Mouse (Mus musculus): Measurements from ENCODE around the gene Smc5. TPM values are rescaled to one million over a fixed set of nuclear protein-coding genes. Genes with fewer than 3 reads are reported as not detected.

Gene Smc5
- polyA plus RNA-seq, 1 experiment from 2014 or later, result 20.6 TPM

- WGBS, result 78% methylated on average over 5 of the region's 5 CpGs
- Histone ChIP-seq H3K27ac (replicated peaks) (no peak overlapping the region), H3K36me3 (peaks cover 5% of the 10 kb centered on the region; the same call in 1 of the 2 replicates)
Measured at GRCm38 (mm10) chr19:23168899-23169658, 104.6 kb downstream of the Smc5 start.

GRCm38 (mm10) chr19:23166550-23167284 lies 107.0 kb downstream of the Smc5 start:
- Histone ChIP-seq H3K4me3 (no peak overlapping the region), H3K27me3 (replicated peaks) (no peaks in the 10 kb centered on the region), H3K4me1 (peaks cover 15% of the 10 kb centered on the region), H3K4me2 (no peak overlapping the region), H3K9me3 (peaks cover 4% of the 10 kb centered on the region; the same call in 1 of the 2 replicates), H3K27ac (replicated peaks) (no peak overlapping the region), H3K36me3 (peaks cover 5% of the 10 kb centered on the region; the same call in 1 of the 2 replicates), H3K9ac (no peak overlapping the region)
- 79% methylated on average over 11 of the region's 11 CpGs for WGBS
- no peak for ATAC-seq (ENCODE audit: extremely low read depth, insufficient number of reproducible peaks, low FRiP score, low TSS enrichment)

More at GRCm38 (mm10) chr19:23168899-23169658, 104.6 kb downstream of the Smc5 start:
- Histone ChIP-seq H3K9ac (no peak overlapping the region), H3K4me1 (no peaks in the 10 kb centered on the region), H3K4me2 (no peak overlapping the region), H3K27me3 (replicated peaks) (no peaks in the 10 kb centered on the region), H3K4me3 (no peak overlapping the region), H3K9me3 (peaks cover 4% of the 10 kb centered on the region; the same call in 1 of the 2 replicates)
- ATAC-seq (ENCODE audit: extremely low read depth, insufficient number of reproducible peaks, low FRiP score, low TSS enrichment), result no peak

- whole genome bisulfite sequencing, result 89% methylated on average over 16 of the region's 16 CpGs
- Histone ChIP-seq H3K4me1 (peaks cover 15% of the 10 kb centered on the region), H3K27ac (replicated peaks) (no peak overlapping the region), H3K4me3 (no peak overlapping the region), H3K27me3 (replicated peaks) (no peaks in the 10 kb centered on the region), H3K9me3 (no peaks in the 10 kb centered on the region), H3K9ac (no peak overlapping the region), H3K4me2 (no peak overlapping the region), H3K36me3 (no peaks in the 10 kb centered on the region)
- ATAC-seq (ENCODE audit: extremely low read depth, insufficient number of reproducible peaks, low FRiP score, low TSS enrichment), result no peak
Measured at GRCm38 (mm10) chr19:23164651-23165240, 109.0 kb downstream of the Smc5 start.

DNA sequence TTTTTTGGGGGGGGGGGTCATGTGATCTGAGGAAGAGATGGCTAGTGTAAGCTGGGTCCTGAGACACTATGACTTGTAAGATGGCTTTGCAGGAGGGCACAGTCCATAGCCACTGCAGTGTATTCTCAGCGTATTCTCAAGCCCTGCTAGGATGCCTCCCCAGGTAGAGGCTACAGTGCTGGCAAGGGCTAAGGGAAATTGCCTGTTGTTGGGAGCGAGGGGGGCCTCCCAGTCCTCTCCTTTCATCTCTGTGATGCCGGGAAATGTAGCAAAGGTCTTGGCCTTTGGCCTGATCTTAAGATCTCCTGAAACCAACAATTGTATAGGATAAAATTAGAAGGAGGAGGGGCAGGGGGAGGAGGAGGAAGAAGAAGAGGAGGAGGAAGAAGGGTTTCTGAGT lies 110.3 kb downstream of the Smc5 start:
- Histone ChIP-seq H3K27me3 (replicated peaks) (no peaks in the 10 kb centered on the region), H3K27ac (replicated peaks) (no peak overlapping the region), H3K4me3 (no peak overlapping the region), H3K9ac (no peak overlapping the region), H3K4me2 (no peak overlapping the region), H3K36me3 (no peaks in the 10 kb centered on the region), H3K4me1 (peaks cover 15% of the 10 kb centered on the region), H3K9me3 (no peaks in the 10 kb centered on the region)
- ATAC-seq (ENCODE audit: extremely low read depth, insufficient number of reproducible peaks, low FRiP score, low TSS enrichment), result no peak
- 67% methylated on average over 3 of the region's 3 CpGs for WGBS

DNA sequence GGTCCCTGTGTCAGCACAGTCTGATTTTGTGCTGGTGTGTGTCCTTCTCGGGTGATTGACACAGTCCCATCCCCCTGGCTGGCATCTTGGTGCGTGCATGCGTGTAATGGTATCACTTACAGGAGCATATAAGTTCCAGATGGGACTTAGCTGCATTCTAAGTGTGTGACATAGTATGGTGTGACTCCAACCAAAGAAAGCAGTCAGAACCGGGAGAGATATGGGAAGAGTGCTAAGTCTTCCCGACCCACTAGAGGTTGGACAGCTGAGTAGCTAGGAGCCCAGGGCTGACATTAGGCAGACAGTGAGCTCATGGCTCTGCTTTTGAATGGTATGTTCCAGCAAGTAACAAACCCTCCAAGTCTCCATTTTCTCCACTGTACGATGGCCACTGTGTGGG lies 110.8 kb downstream of the Smc5 start:
- no peak overlapping the region for H3K27ac ChIP-seq (replicated peaks)
- 48% methylated on average over 6 of the region's 6 CpGs for WGBS
- no peak overlapping the region for H3K4me3 ChIP-seq
- peaks cover 15% of the 10 kb centered on the region for H3K4me1 ChIP-seq
- H3K9ac ChIP-seq, result no peak overlapping the region
- H3K27me3 ChIP-seq (replicated peaks), result no peaks in the 10 kb centered on the region
- H3K4me2 ChIP-seq, result peak overlapping the region; percentile 18
- ATAC-seq (ENCODE audit: extremely low read depth, insufficient number of reproducible peaks, low FRiP score, low TSS enrichment), result no peak
- no peaks in the 10 kb centered on the region for H3K36me3 ChIP-seq
- no peaks in the 10 kb centered on the region for H3K9me3 ChIP-seq

DNA sequence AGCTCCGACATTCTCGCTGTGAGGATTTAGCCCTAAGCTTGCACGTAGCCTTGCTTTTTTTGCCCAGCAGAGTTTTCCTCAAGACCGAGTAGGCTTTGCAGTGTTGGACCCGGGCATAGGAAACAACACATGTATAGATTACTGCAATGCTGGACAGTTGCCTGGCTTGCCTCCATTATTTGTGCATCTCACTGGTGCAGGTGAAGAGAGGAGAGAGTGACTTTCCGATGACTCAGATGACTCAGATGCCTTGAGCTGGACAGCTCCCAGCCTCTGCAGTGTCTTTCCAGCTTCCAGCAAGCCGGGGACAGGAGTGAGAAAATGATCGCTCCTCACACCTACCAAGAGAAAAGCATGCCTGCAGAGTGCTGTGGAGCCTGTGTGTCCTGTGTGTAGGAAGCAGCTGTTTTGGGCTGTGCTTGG lies 111.3 kb downstream of the Smc5 start:
- Histone ChIP-seq H3K27me3 (replicated peaks) (no peaks in the 10 kb centered on the region), H3K36me3 (no peaks in the 10 kb centered on the region), H3K9ac (no peak overlapping the region), H3K4me1 (peaks cover 15% of the 10 kb centered on the region), H3K27ac (replicated peaks) (no peak overlapping the region), H3K4me3 (no peak overlapping the region), H3K9me3 (no peaks in the 10 kb centered on the region), H3K4me2 (peak overlapping the region; percentile 18)
- WGBS, result 13% methylated on average over 8 of the region's 8 CpGs
- no peak for ATAC-seq (ENCODE audit: extremely low read depth, insufficient number of reproducible peaks, low FRiP score, low TSS enrichment)

GRCm38 (mm10) chr19:23159780-23160395 lies 113.8 kb downstream of the Smc5 start:
- Histone ChIP-seq H3K4me3 (no peak overlapping the region), H3K4me1 (peaks cover 15% of the 10 kb centered on the region), H3K27me3 (replicated peaks) (no peaks in the 10 kb centered on the region), H3K9ac (no peak overlapping the region), H3K9me3 (no peaks in the 10 kb centered on the region), H3K36me3 (no peaks in the 10 kb centered on the region), H3K27ac (replicated peaks) (no peak overlapping the region), H3K4me2 (no peak overlapping the region)
- no peak for ATAC-seq (ENCODE audit: extremely low read depth, insufficient number of reproducible peaks, low FRiP score, low TSS enrichment)
- WGBS, result 68% methylated on average over 10 of the region's 10 CpGs

Other genes starting within 250 kb of the Smc5 start
- 2.2 and 2.4 TPM in 2 replicates for gene Klf9, start 132.7 kb downstream of the Smc5 start, polyA plus RNA-seq (2015; fragmentation: Nextera tagmentation; extraction: Ambion mirVana)
- gene Mamdc2, start 174.5 kb upstream of the Smc5 start, polyA plus RNA-seq (2015; fragmentation: Nextera tagmentation; extraction: Ambion mirVana), result 1.1 and 1.3 TPM in 2 replicates